Mouse (Mus musculus) thymus, postnatal 36 days (tissue): Measurements from ENCODE around the gene Khdrbs2.

Experiments
- DNase-seq, 2 experiments: peaks; one replicate each; pipeline ENCODE4 v3.0.0; 2022; ENCODE audit warnings: mixed read lengths in 2 of 2

Khdrbs2 gene

GRCm38 (mm10) chr1:32172506-32173239, at the start of gene Khdrbs2:
Gene Khdrbs2 (plus strand): TSS chr1:32172714.
- DNase-seq: peak; percentile 5 to 10

DNA sequence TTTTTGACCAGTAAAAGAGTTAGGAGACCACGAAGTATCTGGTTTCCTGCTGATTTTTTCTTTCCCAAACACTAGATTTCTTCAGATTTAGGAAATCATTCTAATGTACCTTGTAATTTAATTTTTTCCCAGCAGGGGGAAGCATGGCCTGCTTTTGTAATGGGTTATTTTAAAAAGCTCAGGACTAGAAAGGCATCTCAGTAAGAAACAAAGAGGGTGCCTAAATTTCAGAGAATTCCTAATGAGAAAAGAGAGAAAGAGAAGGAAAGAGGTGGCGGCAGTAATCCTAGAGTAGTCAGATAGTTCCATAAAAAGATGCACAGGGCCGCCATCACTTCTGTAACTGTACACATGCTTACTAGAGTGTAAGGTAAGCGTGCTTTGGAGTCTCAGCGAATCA, 2.1 kb downstream of the Khdrbs2 start:
- no peak for DNase-seq

GRCm38 (mm10) chr1:32199664-32200260, 27.2 kb downstream of the Khdrbs2 start:
- DNase-seq: no peak

DNA sequence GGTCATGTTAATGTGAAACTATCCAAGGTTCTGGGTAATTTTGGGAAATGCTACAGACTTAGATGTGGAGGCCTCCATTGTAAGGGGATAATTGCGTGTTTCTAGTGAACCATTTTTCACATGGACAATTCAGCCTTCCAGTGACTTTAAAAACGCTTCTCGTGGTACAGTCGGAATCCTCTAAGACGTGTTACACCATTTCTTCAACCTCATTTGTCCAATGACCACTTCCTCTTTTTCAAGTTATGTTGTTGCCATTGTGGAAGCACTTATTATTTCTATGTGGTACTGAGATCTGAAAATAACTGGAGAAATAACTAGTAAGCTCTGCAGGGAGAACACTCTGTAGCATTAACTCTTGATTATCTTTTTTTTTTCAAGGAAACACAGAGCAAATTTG, 75.9 kb downstream of the Khdrbs2 start:
- no peak for DNase-seq

- DNase-seq: no peak
Observed at GRCm38 (mm10) chr1:32249602-32250001, 77.1 kb downstream of the Khdrbs2 start.

DNA sequence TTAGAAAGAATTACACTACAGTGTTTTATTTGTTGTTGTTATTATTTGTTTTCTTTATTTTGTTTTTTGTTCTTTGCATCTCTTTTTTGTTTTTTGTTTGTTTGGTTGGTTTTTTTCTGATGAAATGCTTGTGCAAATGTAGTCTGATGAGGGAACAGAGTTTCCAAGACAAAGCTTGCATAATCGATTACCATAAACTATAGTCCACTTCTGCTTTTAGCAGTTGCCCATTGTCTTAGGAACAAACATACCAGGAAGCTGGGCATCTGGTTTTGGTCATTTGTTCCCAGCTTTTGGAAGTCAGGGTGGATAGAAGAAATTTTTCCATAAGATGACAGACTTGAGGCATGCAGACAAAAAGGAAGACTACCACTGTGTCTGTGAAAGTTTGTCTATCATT, 77.8 kb downstream of the Khdrbs2 start:
- DNase-seq: no peak

- DNase-seq: no peak
Observed at GRCm38 (mm10) chr1:32258942-32259341, 86.4 kb downstream of the Khdrbs2 start.

DNA sequence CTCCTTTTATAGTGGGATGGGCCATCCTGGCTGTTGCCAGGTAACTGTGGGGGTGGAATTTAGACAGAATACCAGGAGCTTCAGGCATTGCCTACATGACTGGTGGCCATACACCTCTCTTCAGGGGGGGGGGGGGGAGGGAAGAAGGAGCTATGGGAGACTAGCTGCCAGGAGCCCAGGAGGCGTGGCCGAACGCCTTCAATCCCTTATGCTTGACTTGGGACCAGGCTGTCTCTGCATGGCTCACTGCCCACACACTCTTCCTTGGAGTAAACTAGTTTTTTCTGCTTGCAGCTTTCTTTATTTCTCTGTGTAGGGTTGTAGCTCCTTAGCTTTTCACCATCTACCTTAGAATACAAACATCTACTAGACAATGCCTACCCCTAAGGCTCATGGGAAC, 98.0 kb downstream of the Khdrbs2 start:
- no peak for DNase-seq

- DNase-seq: no peak
Observed at GRCm38 (mm10) chr1:32294702-32295101, 122.2 kb downstream of the Khdrbs2 start.

- no peak for DNase-seq
Observed at GRCm38 (mm10) chr1:32301391-32301790, 128.9 kb downstream of the Khdrbs2 start.

DNA sequence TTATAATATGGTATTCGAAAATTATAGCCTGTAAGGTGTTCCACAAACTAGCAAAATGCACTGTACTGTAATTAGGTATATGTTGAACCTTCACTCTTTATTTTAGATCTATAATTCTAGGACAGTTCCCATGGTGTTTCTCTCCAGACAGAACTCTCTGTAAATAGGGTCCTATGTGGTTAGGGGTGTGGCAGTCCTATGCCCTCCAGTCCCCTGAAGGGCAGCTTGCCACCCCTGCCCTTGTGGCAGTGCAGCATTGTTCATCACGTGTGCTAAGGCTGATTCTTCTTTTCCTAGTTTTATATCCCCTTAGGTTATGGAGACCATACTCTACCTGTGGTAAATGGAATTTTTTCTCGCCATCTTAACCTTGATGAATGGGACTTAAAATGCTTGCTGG, 136.6 kb downstream of the Khdrbs2 start:
- DNase-seq: no peak

- no peak for DNase-seq
Observed at GRCm38 (mm10) chr1:32309637-32310036, 137.1 kb downstream of the Khdrbs2 start.

DNA sequence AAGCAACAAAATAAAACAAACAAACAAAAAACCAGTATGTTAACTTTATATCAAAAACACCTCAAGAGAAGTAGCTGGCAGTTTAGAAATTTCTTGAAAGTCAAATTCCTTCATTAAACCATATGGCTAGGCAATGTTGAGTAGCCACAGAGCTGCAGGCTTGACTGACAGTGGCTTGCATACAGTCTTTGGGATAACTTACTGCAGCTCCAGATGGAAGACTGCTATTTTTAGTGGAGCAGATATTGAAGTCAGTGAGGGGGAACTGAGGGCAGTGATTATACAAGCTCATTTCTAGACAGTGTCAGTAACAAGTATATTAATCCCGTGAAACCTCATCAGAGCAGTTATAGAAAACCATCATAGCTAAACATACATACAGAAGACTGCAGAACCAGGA, 166.6 kb downstream of the Khdrbs2 start:
- DNase-seq: no peak

DNA sequence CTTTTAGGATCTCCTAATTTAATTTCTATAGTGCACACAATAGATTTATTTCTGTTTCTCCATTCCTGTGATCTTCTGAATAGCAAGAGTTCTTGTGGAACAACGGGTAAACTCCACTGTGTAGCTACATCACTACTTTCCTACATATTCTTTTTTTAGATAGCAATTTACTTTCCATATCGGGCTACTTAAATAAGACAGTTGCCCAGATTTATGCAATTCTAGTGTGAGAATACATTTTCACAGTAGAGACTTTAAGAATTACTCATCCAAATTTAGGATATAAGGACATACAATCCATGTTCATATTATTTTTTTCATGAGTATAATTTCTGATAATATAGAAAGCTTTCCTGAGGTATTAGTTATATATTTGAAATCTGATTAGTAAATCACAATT, 175.0 kb downstream of the Khdrbs2 start:
- DNase-seq: no peak

DNA sequence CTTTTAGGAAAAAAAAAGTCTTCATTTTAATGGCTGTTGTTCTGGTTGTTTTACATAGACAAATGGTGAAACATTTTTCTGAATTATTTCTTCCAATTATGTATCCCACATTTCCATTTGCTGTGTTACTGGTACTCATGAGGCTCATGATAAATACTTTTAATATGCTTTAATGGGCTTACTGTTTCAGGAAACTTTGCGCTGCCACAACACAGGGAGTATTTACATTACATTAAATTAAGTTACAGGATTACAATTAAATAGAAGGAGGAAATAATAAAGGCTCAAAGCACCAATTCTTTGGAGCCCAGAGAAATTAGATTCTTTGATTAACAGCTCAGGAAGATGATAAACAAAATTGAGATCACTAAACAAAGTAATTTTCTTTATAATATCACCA, 179.6 kb downstream of the Khdrbs2 start:
- DNase-seq: no peak

- DNase-seq: no peak
Observed at GRCm38 (mm10) chr1:32363539-32363938, 191.0 kb downstream of the Khdrbs2 start.

DNA sequence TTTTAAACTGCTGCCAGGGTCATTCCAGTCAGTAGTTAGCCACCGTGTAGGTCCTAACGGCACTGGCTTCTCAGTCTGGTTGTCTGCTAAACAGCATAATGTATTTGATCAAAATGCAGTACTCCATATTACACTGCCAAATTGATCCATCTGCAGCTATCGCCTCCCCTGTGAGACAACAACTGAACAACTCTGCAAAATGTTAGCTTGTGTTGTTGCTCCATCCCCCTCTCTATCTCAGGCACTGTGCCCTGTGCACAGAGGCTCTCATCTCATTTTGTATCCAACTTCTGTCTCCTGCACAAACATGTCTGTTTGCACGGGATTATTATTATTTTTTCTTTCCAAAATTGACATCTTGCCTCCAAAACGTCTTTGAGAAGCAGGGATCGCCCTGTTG, 225.0 kb downstream of the Khdrbs2 start:
- DNase-seq: no peak

DNA sequence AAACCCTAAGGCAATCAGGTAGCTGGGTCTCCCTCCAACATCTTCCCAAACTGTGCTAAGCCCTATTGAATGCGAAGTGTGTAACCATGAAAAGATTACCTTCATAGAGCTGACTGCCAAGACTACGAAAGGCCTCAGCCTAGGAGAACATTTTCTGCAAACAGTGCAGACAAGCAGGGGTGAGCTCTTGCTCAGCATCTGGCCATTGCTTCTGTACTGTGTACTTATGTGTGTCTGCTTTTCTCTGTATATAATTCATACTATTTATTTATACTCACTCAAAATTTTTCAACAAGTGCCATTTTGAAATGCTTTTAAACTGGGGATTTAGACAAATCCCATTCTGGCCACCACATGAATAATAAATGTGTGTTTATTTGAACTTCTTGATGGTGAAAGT, 235.1 kb downstream of the Khdrbs2 start:
- no peak for DNase-seq

GRCm38 (mm10) chr1:32428410-32428809, 255.9 kb downstream of the Khdrbs2 start:
- no peak for DNase-seq

- DNase-seq: no peak
Observed at GRCm38 (mm10) chr1:32429493-32429892, 257.0 kb downstream of the Khdrbs2 start.

DNA sequence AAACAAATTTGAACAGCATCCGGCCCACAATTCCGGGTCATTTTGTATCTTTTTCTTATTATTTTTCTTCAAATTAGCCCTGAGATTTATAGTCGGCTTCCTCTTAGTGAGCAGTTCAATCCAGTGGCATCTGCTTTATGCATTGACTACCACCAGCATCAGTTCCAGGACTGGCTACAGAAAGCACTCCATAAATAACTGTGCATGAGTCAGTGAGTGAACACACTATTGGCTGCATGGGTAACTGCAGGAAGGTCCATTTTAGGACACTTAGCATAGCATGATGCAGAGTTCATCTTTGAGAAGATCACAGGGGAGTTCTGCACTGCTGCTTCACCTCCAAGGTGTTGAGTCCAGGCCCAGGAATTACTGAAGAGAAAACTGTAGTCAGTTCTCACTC, 258.0 kb downstream of the Khdrbs2 start:
- no peak for DNase-seq

DNA sequence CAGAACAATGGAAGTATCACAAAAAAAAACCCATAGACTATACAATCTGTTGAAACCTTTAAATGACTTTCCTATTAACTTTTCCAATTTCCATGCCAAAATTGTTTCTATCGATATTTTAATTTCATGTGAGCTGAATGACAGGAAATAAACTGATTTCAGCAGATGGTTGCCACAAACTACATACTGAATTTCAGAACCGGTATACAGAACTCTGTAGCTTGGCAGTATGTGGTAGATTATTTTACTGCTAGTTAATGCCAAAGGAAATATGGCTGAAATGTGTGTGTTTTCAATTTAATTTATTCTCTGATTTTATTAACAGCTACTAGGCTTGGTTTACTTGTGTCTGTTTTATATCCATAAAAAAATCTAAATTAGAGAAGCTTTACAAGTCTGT, 260.6 kb downstream of the Khdrbs2 start:
- no peak for DNase-seq

DNA sequence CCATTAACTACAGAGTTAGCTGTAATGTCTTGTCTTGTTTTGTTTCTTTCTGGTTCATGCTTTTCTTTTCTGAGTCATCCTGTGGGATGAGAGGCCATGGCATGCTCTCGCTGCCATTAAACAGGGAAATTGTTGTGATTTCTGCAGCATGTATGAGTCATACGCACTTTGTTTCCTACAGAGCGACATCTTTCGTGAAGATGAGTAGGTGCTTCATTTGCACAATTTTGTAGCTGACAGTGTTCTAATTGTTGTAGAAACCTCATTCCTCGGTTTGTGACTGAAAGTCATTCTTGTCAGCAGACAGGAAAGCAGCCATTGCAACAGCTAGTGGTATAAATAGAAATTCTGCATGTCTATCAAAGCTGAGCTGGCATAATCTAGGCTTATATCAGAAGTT, 271.4 kb downstream of the Khdrbs2 start:
- DNase-seq: no peak

- DNase-seq: no peak
Observed at GRCm38 (mm10) chr1:32463103-32463516, 290.6 kb downstream of the Khdrbs2 start.

DNA sequence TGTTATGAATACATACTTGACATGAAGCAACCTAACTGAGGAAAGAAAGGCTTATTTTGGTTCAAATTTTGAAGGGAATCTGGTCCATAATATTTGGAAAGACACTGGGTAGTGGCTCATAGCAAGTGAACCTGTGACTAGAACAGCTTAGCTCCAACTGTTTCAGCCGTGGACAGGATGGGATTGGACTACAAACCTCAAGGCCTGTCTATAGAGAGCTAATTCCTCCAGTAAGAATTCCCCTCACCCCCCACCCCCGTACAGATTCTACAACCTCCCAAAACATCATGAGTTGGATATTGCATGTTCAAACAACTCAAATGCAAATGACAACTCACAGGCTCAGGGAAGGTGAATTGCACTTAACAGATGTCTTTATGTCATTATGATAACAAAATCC, 298.5 kb downstream of the Khdrbs2 start:
- DNase-seq: no peak
